Mouse (Mus musculus) erythroblast, embryonic 14.5 days (primary cell): ENCODE results near the gene Usp4.

Source experiments
- GATA1 ChIP-seq: IDR thresholded peaks from 2 replicates; pipeline ENCODE4 v1.6.1; 2012; ENCODE audit warnings: low read length, inconsistent platforms, mixed read lengths
- TAL1 ChIP-seq: IDR thresholded peaks from 3 replicates; pipeline ENCODE4 v1.6.1; 2012; ENCODE audit warnings: low read length, inconsistent platforms, mixed read lengths

GRCm38 (mm10) chr9:108325811-108326210 lies 21.8 kb upstream of the Usp4 start:
- TF ChIP-seq TAL1 (no peak), GATA1 (0 out of 2 replicates have a peak, but pooled peaks have one; percentile 36)
